Mouse (Mus musculus) naive thymus-derived CD4-positive, alpha-beta T cell, adult 2 months (primary cell): ENCODE measurements at regions not wholly inside any gene's neighbourhood (a gene's known extent, or its start where the extent isn't known, plus 50 kb on each side); places are given as distances from the start of the nearest gene placed in this dataset.
A peak's percentile ranks its signal among the peaks of the same experiment; 100 is the strongest.

ENCODE experiments used
- DNase-seq: peaks from one replicate; pipeline ENCODE4 v3.0.0-alpha.2; 2011; ENCODE audit warnings: low read depth

DNA sequence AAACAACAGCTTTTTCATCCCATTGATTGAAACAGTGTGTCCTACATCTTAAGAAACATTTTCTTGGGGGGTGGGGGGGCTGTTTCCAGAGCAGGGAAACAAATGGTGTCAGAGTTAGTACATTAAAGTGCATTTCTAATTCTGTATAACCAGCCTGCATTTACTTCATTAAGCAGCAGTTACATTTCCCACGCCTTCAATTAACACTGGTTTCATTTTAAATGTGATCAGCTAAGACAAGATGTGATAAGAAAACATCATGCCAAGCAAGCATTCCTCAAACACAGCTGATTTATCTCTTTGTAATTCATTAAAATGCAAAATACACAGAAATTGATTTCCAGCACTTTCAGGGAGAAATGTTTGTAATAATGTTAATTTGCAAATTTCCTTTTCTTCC lies 122.0 kb downstream of the Olfr1505 start:
- DNase-seq, result no peak

DNA sequence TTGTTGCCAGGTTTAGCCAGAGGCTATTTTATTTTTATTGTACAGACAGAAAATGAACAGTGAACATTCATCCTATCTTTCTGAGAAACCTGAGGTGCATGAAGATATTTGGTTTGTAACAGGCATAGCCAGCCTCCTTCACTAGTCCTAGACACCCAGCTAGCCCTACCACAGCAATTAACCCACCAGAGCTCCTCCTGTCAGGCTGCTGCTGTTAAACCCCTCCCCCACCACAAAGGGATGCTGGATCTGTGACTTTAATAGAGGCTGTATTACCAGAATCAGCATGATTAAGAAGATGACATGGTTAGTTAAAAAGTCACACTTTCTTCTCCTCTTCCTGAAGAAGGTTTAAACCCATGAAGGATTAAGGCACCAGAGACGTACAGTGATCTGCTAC lies 122.5 kb downstream of the Olfr1505 start:
- DNase-seq, result no peak

GRCm38 (mm10) chr19:14036750-14037149 lies 123.4 kb downstream of the Olfr1505 start:
- DNase-seq, result no peak

DNA sequence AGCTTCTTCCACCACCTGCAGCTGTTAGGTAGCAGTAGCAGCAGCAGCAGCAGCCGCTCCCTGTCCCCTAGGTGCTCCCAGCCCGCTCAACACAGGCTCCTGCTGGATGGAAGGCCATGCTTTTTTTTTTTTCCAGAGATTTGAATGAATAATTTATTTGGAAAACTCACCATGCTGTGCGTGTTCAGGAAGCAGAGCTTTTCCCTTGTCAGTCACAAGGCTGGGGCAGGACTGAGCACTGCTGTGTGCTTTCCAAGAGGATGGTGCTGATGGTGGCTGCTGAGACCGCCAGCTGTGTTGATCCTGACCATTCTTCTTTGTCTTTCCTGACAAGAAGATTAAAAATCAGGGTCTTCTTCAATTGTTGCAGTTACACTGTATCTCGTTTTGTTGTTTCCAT lies 129.4 kb downstream of the Olfr1505 start:
- no peak for DNase-seq

GRCm38 (mm10) chr19:14045456-14045855 lies 132.1 kb downstream of the Olfr1505 start:
- DNase-seq, result no peak

GRCm38 (mm10) chr19:14052052-14052451 lies 138.7 kb downstream of the Olfr1505 start:
- no peak for DNase-seq

DNA sequence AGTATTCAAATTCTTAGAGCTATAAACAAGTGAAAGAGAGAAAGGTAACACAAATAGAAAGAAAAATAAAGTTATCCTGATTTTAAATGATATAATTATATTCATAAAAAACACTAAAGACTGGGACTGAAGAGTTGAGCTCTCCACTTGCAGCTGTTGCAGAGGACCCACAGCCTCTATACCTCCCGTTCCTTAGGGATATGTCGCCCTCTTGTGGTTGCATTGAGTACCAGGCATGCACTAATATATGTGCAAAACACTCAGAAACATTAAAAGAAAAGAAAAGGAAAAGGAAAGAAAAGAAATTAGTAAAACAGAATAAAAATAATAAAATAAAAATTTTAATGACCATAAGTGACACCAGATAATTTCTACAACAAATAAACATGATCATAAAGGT lies 167.2 kb downstream of the Olfr1505 start:
- peak; percentile 4 for DNase-seq

DNA sequence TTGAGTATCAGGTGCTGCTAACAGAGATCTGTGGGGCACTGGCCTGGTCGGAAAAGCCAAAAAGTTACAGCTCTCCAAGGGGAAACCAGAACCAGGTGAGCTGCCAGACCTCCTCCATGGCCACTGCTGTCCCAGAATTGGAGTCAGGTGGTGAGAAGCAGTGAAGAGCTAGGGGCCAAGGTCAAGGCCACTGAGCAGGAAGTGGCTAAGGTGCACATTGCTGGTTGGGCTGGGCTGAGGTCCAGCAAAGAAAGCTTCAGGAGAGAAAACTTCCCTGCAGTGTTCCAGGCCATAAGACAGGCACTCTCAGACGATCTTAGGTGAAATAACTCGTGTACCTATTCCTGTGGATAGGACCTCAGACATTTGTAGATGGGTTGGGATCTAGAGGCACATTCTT lies 171.4 kb downstream of the Olfr1505 start:
- no peak for DNase-seq

DNA sequence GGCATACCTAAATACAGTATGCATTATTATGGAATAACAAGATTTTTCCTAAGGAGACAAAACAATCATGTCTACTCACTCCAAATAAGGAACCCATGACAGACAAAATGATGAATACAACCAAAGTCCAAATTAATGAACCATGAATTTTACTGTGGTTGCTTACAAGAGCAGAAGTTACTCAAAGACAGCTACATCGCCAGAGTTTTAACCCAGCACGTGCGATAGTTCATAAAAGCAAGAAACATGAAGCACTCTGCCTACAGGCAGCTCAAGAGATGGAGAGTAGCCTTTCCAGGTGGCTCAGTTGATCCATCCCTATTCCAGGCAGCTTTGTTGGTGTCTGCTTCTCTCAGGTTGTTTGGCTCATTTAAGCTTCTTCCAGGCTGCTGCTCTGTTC lies 176.8 kb downstream of the Olfr1505 start:
- DNase-seq, result no peak

GRCm38 (mm10) chr19:14094191-14094590 lies 180.9 kb downstream of the Olfr1505 start:
- DNase-seq, result no peak

DNA sequence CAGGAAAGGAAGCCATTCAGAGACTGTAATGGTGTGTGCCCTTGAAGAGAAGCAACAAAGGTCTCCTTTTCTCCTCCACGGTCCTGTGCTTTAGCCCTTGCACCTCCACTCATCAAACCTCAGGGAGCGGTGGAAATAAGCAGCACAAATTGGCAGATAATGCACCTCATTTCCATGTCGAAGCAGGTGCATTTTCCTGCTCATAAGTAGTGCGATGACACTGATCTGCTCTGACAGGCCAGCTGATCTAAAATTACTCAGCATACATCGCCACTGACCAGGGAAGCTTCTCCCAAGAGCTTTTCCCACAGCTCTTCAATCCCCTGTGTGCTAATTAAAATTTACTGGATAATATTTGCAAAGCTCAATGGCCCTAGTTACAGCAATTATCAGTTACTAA lies 182.9 kb downstream of the Olfr1505 start:
- no peak for DNase-seq

DNA sequence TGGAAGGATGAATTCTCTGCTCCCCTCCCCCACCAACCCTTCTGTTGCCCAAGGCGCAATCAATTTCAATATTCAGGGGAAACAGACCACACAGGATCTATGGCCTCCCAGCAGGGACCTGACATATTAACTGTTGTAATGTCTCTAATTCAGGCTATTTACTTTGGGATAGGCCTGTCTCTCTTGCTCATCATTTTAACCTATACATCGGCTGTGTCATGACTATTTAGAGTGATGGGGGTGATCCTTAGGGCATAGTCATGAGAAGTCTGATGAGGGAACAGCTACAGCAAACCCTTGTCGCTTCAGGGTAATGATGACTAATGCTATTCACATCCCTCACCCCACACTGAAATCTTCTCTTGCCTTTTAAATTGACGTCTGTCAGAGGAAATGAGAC lies 195.8 kb downstream of the Olfr1505 start:
- no peak for DNase-seq

DNA sequence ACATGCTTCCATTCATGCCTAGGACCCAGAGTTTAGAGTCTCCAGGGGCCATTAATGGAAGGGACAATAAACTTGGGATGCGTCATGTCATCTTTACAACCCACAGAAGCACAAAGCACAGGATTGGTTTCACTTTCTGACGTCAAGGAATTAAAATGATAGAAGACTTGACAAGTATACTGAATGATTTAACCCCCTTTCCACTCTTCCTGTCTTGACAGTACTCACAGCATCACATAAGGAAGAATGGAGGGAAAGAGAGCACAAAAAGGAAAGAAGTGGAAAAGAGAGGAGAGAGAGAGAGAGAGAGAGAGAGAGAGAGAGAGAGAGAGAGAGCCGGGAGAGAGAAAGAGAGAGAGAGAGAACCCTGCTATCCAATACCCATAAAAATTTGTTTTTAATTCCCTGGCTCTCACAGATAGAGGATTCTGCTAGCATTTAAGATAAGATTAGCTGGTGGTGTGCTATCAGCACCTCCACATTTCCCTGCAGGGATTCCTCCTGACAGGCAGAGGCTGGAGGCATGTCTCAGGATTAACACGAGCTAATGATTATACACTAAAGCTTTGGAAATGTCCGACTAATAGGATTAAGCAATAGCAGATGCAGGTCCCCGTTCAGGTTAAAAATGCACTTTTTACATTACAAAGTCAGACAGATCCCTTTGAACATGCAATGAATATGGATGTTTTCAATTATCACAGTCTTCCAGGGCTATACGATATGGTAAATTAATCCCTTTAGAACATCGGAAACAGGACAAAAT lies 210.2 kb downstream of the Olfr1505 start:
- DNase-seq, result no peak

DNA sequence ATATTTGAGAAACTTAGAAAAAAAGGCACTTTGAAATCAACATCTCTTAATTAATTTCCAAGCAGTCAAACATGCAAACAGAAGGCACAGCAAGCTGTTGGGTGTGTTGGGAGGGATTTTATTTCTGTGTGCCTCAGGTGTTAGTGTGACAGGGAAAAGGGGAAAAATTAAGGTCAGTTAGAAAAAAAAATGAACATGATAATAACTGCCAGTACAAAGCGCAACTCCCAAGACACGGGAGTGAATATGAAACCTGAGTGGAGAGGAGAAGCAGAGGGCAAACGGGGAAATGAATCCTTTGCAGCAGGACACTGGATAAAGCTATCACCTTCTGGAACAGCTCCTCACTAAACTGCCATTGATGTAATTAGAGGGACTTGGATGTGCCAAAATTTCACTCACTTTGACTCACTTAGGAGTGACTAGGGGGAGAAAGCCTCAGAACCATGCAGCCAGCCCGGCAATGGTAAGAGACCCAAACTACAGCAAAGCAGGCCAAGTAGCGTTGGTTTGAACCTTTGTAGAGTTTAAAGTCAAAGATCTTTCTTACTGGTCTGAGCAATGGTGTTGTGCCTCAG lies 211.0 kb downstream of the Olfr1505 start:
- no peak for DNase-seq

DNA sequence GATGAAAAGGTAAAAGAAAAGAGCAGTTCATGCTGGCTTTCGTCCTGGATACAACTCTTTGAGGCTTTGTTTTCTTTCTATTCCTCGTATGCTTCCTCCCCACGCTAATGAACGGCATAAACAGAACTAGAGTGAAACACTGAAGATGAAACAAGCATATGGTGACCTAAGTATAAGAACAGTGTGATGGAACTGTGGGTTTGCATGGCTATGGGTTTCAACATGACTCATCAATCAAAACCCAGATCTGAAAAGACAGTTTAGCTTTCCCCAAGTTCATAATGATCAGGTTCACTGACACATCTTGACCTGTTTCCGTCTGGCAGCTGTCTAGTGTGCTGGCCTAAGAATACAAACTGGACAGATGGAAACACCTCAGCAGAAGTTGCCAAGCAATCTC lies 211.7 kb downstream of the Olfr1505 start:
- no peak for DNase-seq

GRCm38 (mm10) chr19:14128397-14129209 lies 215.3 kb downstream of the Olfr1505 start:
- DNase-seq, result no peak

GRCm38 (mm10) chr19:14161217-14161616 lies 247.9 kb downstream of the Olfr1505 start:
- no peak for DNase-seq

DNA sequence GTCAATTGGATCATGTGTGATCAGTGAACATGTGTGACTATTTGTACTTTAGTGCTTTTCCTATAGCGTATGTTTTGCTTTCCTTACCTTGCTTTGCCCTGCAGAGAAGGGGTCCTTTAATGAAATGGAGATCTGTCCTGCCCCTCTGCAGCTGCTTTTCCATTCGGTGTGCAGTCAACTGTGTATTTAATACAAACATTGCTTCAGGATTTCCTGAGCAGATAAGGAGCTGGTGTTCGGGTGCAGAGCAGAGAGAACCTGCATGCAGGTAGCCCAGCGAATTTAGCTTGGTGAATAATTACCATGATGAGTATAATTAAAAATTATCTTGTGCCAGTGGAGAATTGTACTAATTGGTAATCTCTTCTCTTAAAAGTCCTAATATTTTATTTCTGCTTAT lies 249.4 kb downstream of the Olfr1505 start:
- no peak for DNase-seq

- no peak for DNase-seq
These were observed 252.4 kb downstream of the Olfr1505 start for GRCm38 (mm10) chr19:14165775-14166174.

DNA sequence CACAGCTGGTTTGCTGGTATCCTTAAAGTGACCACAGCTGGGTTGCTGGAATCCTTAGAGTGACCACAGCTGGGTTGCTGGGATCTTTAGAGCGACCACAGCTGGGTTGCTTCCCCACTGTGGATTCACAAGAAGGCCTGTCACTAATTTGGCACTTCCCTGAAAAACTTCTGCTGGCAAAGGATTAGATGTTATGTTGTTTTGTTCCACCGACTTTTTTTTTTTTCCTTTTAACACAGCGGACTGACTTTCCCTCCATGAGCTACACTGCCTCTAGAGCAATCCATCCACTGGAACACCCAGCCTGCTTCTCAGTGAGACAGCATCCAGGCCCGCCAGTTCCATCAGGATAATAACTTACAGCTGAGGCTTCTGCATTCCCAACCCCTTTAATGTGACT lies 266.9 kb downstream of the Olfr1505 start:
- DNase-seq, result no peak

- no peak for DNase-seq
These were observed 267.6 kb downstream of the Olfr1505 start for GRCm38 (mm10) chr19:14180956-14181355.

DNA sequence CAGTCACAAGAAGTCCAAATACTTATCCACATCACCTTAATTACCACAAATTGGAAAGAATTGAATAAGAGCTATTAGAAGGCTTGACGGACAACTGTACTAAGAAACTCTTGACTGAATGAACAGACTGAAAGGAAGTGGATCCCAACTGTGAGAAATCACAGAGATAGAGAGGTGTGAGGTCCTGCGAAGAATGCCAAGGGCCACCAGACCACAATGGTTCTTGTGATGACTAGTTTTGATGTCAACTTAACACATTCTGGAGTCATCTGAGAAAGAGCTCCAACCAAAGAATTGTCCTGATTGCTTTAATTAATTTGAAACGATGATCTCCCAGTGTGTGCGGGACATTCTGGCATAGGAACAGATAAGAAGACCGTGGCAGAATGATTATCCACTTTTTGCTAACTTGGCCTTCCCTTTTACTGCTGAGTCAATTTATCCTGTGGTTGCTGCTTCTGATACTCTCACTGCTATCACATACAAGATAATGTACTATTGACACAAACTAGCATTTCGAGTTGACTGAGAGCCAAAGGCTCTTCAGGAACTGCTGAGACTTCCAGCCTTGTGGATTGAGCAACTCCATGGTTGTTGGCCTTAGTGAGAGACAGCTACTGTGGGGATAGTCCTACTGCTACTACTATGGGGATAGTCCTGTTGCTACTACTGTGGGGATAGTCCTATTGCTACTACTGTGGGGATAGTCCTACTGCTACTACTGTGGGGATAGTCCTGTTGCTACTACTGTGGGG lies 268.5 kb downstream of the Olfr1505 start:
- no peak for DNase-seq
